25 mouse cellular contexts compared by ENCODE assay signal in the genomic region with DNA sequence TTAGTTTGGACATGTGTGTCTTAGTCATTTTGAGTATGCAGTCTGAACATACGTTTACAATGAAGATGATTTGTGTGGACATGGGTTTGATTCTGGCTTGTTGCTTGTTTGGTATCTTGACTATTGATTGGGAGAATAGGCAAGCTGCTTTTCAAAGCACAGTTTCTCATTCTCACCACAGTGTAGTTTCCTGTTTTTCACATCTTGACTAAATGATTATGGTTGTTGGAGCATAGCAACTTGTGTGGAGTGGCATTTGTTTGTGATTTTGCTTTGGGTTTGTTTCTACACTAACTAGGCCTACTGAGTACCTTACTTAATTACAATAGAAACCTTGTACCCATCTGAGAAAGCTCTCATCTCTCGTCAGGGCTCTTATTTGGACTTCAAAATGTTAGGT.
A peak's percentile ranks its signal among the peaks of the same experiment; 100 is the strongest.
DNase-seq lines count a peak whose midpoint lies in the region; ATAC-seq and TF ChIP-seq lines count a peak whose summit lies in the region.
"Had no signal": no experiment of that assay in that cellular context is flagged by ENCODE, and none has a peak within 500 bp of the region (broad histone marks: within the 10 kb centered on the region; RNA-seq: fewer than 3 reads in every experiment).

No protein-coding gene starts in this region.

- no peaks in the 10 kb centered on the region for H3K36me3 ChIP-seq in spleen, adult 2 months (ENCODE audit: control insufficient read depth, insufficient read depth, low read length)
- H3K36me3 ChIP-seq: forebrain, embryonic 10.5 days; heart, embryonic 10.5 days; heart, embryonic 13.5 days had no signal

- H3K4me3 ChIP-seq in spleen, adult 2 months (ENCODE audit: extremely low read depth, insufficient read depth, insufficient read length): no peak overlapping the region
- H3K4me3 ChIP-seq: forebrain, embryonic 10.5 days; forebrain, embryonic 13.5 days; gastrocnemius, adult 2 months; heart, embryonic 10.5 days; heart, embryonic 13.5 days had no signal

- WGBS in spleen, adult 2 months: 43% methylated on average over 2 of the region's 2 CpGs

- no peak for TF ChIP-seq CTCF in spleen, adult 2 months (IDR thresholded peaks at IDR 0.05; ENCODE audit: extremely low read depth, insufficient read depth, insufficient read length, insufficient replicate concordance)

- H3K4me1 ChIP-seq in spleen, adult 2 months (ENCODE audit: control insufficient read depth, insufficient read depth, insufficient read length): peaks cover 24% of the 10 kb centered on the region

- TF ChIP-seq POLR2A in spleen, adult 2 months (IDR thresholded peaks at IDR 0.05; ENCODE audit: low read depth, low read length): no peak

- peak; percentile 48; the same call in 1 of the 2 replicates for ATAC-seq in neutrophil, adult 5-6 weeks (ENCODE audit: extremely low read depth, insufficient number of reproducible peaks, low FRiP score, poor library complexity, severe bottlenecking)
- ATAC-seq: forebrain, embryonic 13.5 days; forebrain, postnatal 0 days; hindbrain, postnatal 0 days; intestine, embryonic 16.5 days had no signal

- H3K27ac ChIP-seq in spleen, adult 2 months (ENCODE audit: insufficient read depth, low read length): peak overlapping the region; percentile 88
- H3K27ac ChIP-seq: forebrain, embryonic 10.5 days; forebrain, embryonic 13.5 days; gastrocnemius, adult 2 months; heart, embryonic 10.5 days; heart, embryonic 13.5 days; hindbrain, embryonic 14.5 days; hindbrain, postnatal 0 days had no signal

- no peak for DNase-seq in spleen, adult 2 months (ENCODE audit: low read depth in 1 of 2, low spot score in 2 of 2)
- no peak for DNase-seq in spleen, postnatal 10 days (ENCODE audit: low spot score in 2 of 2)
- DNase-seq in T-cell, adult 2 months (ENCODE audit: low spot score): peak; percentile 43
- DNase-seq in kidney, postnatal 36 days: no peak
- DNase-seq in thymus, postnatal 0 days (ENCODE audit: low spot score): no peak
- no peak for DNase-seq in B cell, adult 2 months
- DNase-seq: adrenal gland, postnatal 10 days; cerebellum, adult 11-12 months; cerebellum, adult 8-10 months; cerebellum, postnatal 10 days; cerebellum, postnatal 36 days; forebrain, postnatal 0 days; gastrocnemius, adult 2 months; gastrocnemius, postnatal 14 days; heart, adult 18-20 months; heart, postnatal 14 days; heart, postnatal 4 days had no signal

- H3K27me3 ChIP-seq in spleen, adult 2 months (ENCODE audit: control insufficient read depth, insufficient read depth, low read length): no peaks in the 10 kb centered on the region
- H3K27me3 ChIP-seq: forebrain, embryonic 13.5 days; heart, embryonic 13.5 days had no signal
